Mouse (Mus musculus) heart, adult 2 months (tissue): ENCODE data around the gene Ccdc160. TPM values are rescaled to one million over a fixed set of nuclear protein-coding genes. Genes with fewer than 3 reads are reported as not detected.
A peak's percentile ranks its signal among the peaks of the same experiment; 100 is the strongest.

Source experiments
- DNase-seq, 2 experiments: peaks; one replicate each; pipeline ENCODE4 v3.0.0; 2021
- H3K27ac ChIP-seq: fragments of 200-600 bp; 2 replicates; pipeline ENCODE4 v1.8.1; 2022
- H3K27me3 ChIP-seq: fragments of 200-500 bp; 2 replicates; pipeline ENCODE4 v1.6.1; 2012; ENCODE audit warnings: mild to moderate bottlenecking, low read length, inconsistent platforms, mixed read lengths; ENCODE audit not compliant: control insufficient read depth, insufficient read depth
- H3K36me3 ChIP-seq: fragments of 200-500 bp; 2 replicates; pipeline ENCODE4 v1.6.1; 2012; ENCODE audit warnings: low read length, inconsistent platforms; ENCODE audit not compliant: control insufficient read depth, insufficient read depth
- H3K4me1 ChIP-seq: fragments of 200-500 bp; 2 replicates; pipeline ENCODE4 v1.6.1; 2011; ENCODE audit warnings: low read length; ENCODE audit not compliant: control insufficient read depth, insufficient read depth
- H3K4me3 ChIP-seq: fragments of 200-600 bp; 2 replicates; pipeline ENCODE4 v1.8.1; 2022
- H3K79me2 ChIP-seq: fragments of 200-500 bp; replicated peaks from 2 replicates; pipeline ENCODE4 v1.6.1; 2012; ENCODE audit warnings: mild to moderate bottlenecking, inconsistent platforms, low read length, moderate library complexity, mixed read lengths; ENCODE audit not compliant: control insufficient read depth, insufficient read depth
- H3K9ac ChIP-seq: fragments of 200-500 bp; 2 replicates; pipeline ENCODE4 v1.6.1; 2012; ENCODE audit warnings: low read depth, mild to moderate bottlenecking, control low read depth, inconsistent platforms, low read length, mixed read lengths
- CTCF ChIP-seq: fragments of 200-600 bp; IDR thresholded peaks from 2 replicates; pipeline ENCODE4 v1.8.1; 2022; ENCODE audit warnings: antibody characterized with exemption, mild to moderate bottlenecking, moderate library complexity
- EP300 ChIP-seq: fragments of 200-500 bp; IDR thresholded peaks from 2 replicates; pipeline ENCODE4 v1.6.1; 2011; ENCODE audit warnings: low read depth, low read length, control low read depth; ENCODE audit not compliant: insufficient read depth
- POLR2A ChIP-seq: fragments of 200-500 bp; IDR thresholded peaks from 2 replicates; pipeline ENCODE4 v1.6.1; 2011; ENCODE audit warnings: mild to moderate bottlenecking, low read depth, low read length, control low read depth; ENCODE audit not compliant: insufficient read depth
- WGBS: fragments of 180-500 bp; shearing (Covaris S2); methylation state at CpG from one replicate; pipeline ENCODE4 v1.1.7; 2018; 5-methylcytosine and 5-hydroxymethylcytosine counted together
- intact Hi-C: fragments of 180-260 bp; cut with DNase I; formaldehyde crosslinking; loops from one replicate; pipeline ENCODE4 v1.15.1; 2025
- polyA plus RNA-seq: library from polyadenylated mRNA; depleted of rRNA; stranded (reverse); fragments of >200 nt; gene quantifications from 2 replicates; pipeline ENCODE4 v1.2.3, GENCODE M21; 2012
- total RNA-seq, 2 experiments: library from RNA; stranded (reverse); gene quantifications; 2 replicates each; pipeline ENCODE4 v1.2.3; 2021

The Ccdc160 gene
- total and polyA plus RNA-seq, 3 experiments: 0.42 TPM; not detected in 2

- Histone ChIP-seq H3K36me3 (no peaks in the 10 kb centered on the region), H3K4me3 (no peak overlapping the region), H3K27ac (no peak overlapping the region), H3K4me1 (no peaks in the 10 kb centered on the region), H3K27me3 (no peaks in the 10 kb centered on the region), H3K79me2 (no peaks in the 10 kb centered on the region), H3K9ac (no peak overlapping the region)
- 39% methylated on average over 3 of the region's 3 CpGs for WGBS
- peak; percentile 10 to 42 for DNase-seq
- TF ChIP-seq POLR2A: no peak
- peak; percentile 83 for TF ChIP-seq CTCF
- TF ChIP-seq EP300: no peak
- intact Hi-C loops: no loop called here
Measured at GRCm38 (mm10) chrX:52775973-52776372, 15.0 kb upstream of the Ccdc160 start.

GRCm38 (mm10) chrX:52777671-52778070, 13.3 kb upstream of the Ccdc160 start:
- intact Hi-C loops: no loop called here
- no peaks in the 10 kb centered on the region for H3K4me1 ChIP-seq
- 82% methylated on average over 5 of the region's 5 CpGs for WGBS

GRCm38 (mm10) chrX:52783898-52784297, 7.1 kb upstream of the Ccdc160 start:
- H3K9ac ChIP-seq: no peak overlapping the region
- H3K4me1 ChIP-seq: no peaks in the 10 kb centered on the region
- no peaks in the 10 kb centered on the region for H3K79me2 ChIP-seq
- no peak overlapping the region; the same call in 1 of the 2 replicates for H3K27ac ChIP-seq
- H3K4me3 ChIP-seq: peak overlapping the region; percentile 19
- intact Hi-C loops: loop anchor here (10.0 kb wide), 1 partner anchor 141 kb away; no protein-coding TSS in a partner anchor
- no peaks in the 10 kb centered on the region for H3K27me3 ChIP-seq
- DNase-seq: peak in 1 of 2 experiments; percentile 11
- H3K36me3 ChIP-seq: no peaks in the 10 kb centered on the region
- 30% methylated on average over 5 of the region's 5 CpGs for WGBS
- no peak for TF ChIP-seq CTCF
- no peak for TF ChIP-seq EP300
- no peak for TF ChIP-seq POLR2A

More at GRCm38 (mm10) chrX:52777671-52778070, 13.3 kb upstream of the Ccdc160 start:
- Histone ChIP-seq H3K4me3 (no peak overlapping the region), H3K27ac (no peak overlapping the region), H3K27me3 (no peaks in the 10 kb centered on the region), H3K79me2 (no peaks in the 10 kb centered on the region), H3K36me3 (no peaks in the 10 kb centered on the region), H3K9ac (no peak overlapping the region)
- TF ChIP-seq POLR2A: no peak
- TF ChIP-seq EP300: no peak
- TF ChIP-seq CTCF: no peak
- DNase-seq: no peak

- no peak for DNase-seq
- intact Hi-C loops: no loop called here
- no peaks in the 10 kb centered on the region for H3K4me1 ChIP-seq
- 49% methylated on average over 10 of the region's 10 CpGs for WGBS
- no peaks in the 10 kb centered on the region for H3K27me3 ChIP-seq
- H3K27ac ChIP-seq: no peak overlapping the region
- H3K4me3 ChIP-seq: no peak overlapping the region
- H3K36me3 ChIP-seq: no peaks in the 10 kb centered on the region
- TF ChIP-seq POLR2A (no peak), EP300 (no peak), CTCF (no peak)
- H3K9ac ChIP-seq: no peak overlapping the region
- H3K79me2 ChIP-seq: no peaks in the 10 kb centered on the region
Measured at GRCm38 (mm10) chrX:52791944-52792719, 1.1 kb downstream of the Ccdc160 start.

GRCm38 (mm10) chrX:52792861-52793260, 1.9 kb downstream of the Ccdc160 start:
- TF ChIP-seq EP300 (no peak), CTCF (no peak), POLR2A (no peak)
- Histone ChIP-seq H3K27ac (no peak overlapping the region), H3K4me3 (no peak overlapping the region), H3K9ac (no peak overlapping the region), H3K36me3 (no peaks in the 10 kb centered on the region), H3K4me1 (no peaks in the 10 kb centered on the region), H3K79me2 (no peaks in the 10 kb centered on the region), H3K27me3 (no peaks in the 10 kb centered on the region)
- WGBS: 56% methylated on average over 6 of the region's 6 CpGs
- no peak for DNase-seq
- intact Hi-C loops: no loop called here

- intact Hi-C loops: no loop called here
- Histone ChIP-seq H3K27ac (no peak overlapping the region), H3K27me3 (no peaks in the 10 kb centered on the region), H3K4me3 (no peak overlapping the region), H3K4me1 (no peaks in the 10 kb centered on the region), H3K36me3 (no peaks in the 10 kb centered on the region), H3K79me2 (no peaks in the 10 kb centered on the region), H3K9ac (no peak overlapping the region)
- WGBS: 44% methylated on average over 8 of the region's 8 CpGs
- no peak for DNase-seq
- TF ChIP-seq EP300: no peak
- no peak for TF ChIP-seq CTCF
- TF ChIP-seq POLR2A: no peak
Measured at GRCm38 (mm10) chrX:52795816-52796215, 4.8 kb downstream of the Ccdc160 start.
